Mouse (Mus musculus) lung, postnatal 36 days (tissue): ENCODE data around the gene R3hdml.

Source experiments
- DNase-seq: peaks from one replicate; pipeline ENCODE4 v3.0.0; 2022; ENCODE audit warnings: mixed read lengths

The R3hdml gene

DNA sequence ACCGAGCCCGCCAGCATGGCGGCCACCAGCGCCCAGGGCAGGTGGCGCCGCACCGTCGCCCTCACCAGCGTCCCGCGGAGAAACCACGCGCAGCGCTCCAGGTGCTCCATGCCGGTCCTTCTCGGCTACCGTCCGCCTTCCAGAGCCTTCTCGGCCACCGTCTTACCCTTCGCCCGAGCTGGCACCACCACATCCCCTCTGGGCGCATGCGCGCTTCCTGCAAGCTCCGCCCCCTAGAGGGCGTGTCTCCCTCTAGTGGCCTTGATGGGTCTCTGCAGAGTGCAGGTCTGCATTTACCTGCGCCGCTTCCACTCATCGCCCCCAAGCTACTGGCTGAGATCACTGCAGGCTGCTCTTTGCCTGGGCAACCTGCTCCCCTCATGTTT is 19.7 kb upstream of the R3hdml start, which contains the start of gene Fitm2:
Gene Fitm2 (minus strand): TSS at position 164 of the 386 bp plus-strand sequence.
- peak; percentile 96 for DNase-seq

DNA sequence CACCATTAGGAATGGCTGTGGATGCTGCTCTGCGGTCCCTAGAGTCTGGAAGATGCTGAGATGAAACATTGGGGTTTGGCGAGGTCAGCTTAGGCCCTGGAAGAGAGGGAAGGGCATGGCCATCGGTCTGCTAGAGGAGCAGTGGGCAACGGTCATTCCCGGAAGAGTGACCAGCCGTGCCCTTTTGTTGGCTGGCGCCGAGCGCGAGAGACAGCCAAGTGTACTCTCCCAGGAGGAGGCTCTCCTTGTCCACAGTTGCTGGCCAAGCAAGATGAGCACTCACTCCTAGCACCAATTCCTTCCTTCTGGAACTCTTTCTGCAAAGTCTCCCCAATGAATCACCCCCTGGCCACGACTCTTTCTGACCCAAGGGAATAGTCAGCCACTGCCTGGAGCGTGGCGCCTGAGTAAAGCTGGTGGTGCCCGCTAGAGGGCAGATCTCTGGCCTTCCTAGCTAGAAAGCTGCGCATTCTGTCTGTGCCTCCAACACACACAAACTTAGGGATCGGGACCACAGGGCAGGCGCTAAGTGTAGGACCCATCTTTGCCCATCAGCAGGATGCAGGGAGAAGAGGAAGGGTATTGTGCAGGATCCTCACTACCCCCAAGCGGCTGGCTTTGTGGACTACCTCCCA is 11.8 kb upstream of the R3hdml start:
- DNase-seq, result peak; percentile 50

DNA sequence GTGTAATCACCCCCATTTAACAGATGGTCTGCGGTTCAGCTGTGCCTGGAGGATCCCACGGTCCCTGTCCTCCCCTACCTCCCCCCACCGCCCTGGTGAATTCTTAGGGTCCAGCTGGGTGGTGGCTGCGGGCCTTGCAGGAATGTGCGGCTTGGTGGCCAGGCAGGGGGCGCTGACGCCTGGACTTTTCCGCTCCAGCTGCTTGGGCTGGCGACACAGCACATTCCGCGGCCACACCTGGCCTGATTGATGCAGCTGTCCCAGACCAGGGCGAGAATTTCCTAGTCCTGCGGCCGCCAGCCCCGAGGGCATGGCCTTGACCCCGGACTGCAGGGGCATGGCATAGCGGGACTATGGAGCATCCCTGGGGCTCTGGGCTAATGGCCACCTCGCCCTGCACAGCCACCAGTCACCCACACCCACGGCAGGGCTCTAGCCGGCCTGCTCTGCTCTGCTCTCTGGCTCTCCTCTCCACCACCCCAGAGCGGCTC is 10.5 kb upstream of the R3hdml start:
- peak; percentile 52 for DNase-seq

DNA sequence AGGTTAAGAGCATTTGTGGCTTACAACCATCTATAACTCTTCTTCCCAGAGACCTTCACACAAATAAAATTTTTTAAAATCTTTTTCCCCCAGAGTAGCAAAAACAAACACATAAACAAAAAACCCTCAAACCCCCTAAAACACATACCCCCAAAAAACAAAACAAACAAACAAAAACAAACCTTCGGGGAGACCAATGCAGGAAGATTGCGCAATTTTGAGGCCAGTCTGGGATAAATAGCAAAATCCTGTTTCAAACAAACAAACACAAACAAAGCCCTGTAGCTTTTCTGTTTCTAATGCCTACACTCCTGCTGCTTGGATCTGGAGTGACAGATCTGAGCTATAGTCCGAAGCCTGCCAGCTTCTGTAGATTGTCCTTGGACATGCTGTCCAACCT is 4.8 kb upstream of the R3hdml start:
- no peak for DNase-seq

DNA sequence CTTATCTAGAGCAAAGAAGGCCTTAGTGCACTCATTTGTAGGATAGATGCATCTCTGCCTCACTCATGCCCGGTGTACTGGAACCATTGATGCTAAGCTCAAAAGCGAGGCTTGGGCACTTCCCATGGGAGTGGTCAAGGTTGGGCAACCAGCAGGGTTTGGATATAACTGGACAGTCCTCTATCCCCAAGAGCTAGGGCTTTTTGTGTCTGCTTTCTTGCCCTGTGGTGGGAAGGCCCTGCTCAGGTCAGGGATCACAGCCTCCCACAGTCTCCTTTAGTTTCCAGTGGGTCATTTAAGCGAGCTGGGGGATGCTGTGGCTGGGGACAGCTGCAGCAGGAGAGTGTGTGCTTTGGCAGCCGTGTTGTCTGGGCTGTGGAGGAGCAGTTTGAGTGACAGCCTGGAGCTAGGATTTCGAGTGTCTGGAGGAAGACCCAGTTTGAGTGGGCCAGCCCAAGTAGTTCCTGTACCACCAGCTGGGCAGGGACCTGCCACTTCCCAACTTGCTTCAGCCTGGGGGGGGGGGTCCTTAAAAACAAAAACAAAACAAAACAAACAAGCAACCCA is 2.3 kb upstream of the R3hdml start:
- DNase-seq, result no peak

DNA sequence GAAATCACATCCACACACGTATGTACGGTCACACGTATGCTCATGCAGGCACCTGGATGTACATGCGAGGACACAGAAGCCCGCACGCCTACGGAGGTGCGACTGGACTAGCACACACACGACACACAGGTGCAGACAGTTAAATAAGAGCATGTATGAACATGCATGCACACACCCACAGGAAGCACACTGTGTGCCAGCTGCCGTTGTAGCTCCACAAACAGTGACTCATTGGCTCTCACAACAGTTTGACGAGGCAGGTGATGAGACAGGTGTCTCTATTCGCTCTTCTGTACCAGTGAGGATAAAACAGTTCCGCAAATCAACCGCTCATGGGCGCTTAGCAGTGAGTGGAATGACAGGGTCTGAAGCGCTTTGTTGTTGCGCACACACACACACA is 1.5 kb upstream of the R3hdml start:
- DNase-seq, result no peak

DNA sequence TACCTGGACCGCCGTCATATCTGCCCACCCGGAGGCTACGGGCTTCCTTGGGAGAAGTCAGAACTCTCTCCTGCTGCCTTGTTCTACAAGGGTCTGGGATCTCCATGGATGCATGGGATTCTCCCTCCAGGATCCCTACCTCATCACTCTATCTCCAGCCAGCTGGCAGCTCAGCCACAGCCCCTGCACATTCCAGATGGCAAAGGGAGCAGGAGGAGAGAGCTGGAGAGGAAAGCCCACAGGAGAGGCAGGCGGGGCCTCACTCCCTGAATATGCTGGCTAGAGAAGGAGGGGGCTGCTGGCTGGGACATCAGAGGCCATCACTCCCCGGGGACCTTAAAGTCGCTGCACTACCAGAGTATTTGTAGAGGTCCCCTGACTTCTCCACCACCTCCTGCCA is 767 bp upstream of the R3hdml start:
- DNase-seq, result no peak

DNA sequence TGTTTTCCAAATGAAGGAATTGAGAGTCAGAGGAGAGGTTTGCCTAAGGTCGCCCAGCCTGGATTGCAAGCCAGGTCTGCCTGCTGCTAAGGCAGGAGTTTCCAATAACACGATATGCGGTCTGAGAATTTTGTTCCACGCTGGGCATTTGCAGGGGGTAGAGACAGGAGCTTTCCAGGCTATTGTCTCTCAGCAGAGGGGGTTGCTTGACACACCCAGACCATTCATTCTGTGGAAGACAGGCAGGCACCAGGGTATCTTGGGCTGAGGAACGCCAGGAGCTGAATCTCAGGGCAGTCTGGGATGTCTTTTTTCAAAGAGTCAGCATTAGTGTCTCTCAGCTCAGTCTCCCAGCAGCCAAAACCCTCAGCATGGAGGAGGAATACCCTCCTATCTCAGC is 913 bp downstream of the R3hdml start:
- no peak for DNase-seq

DNA sequence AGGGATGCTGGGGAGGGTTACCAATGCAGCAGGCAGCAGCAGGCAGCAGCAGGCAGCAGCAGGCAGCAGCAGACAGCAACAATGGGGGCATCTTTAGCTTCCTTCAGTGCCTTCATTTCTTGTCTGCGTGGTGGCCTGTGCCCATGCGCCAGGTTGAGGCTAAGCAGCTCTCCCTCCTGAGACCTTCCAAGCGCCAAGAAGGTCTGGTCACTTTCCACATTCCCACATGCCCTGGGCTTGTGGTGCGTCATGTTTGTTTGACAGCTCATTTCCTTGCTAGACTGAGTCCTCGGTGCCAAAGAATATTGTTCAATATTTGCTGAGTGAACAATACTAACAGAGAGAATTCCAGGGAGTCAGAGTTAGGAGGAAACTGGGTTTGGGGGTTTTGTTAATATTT is 1.9 kb downstream of the R3hdml start:
- DNase-seq, result peak; percentile 74

DNA sequence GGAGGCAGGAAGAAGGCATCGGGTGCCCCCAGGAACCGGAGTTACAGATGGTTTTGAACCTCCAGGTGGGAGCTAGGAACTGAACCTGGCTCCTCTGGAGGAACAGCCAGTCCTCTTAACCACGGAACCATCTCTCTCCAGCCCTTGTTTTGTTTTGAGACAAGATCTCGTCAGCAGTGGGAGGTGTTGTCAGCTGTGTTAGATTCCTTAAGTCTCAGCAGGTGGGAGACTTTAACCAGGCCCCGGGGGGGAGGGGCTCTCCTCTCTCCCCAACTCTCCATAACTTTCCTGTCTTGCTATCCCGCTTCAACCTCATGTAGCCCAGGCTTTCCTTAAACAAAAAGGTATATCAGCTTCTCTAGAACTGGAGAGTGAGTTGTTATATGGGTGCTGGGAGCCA is 2.3 kb downstream of the R3hdml start:
- DNase-seq, result no peak

DNA sequence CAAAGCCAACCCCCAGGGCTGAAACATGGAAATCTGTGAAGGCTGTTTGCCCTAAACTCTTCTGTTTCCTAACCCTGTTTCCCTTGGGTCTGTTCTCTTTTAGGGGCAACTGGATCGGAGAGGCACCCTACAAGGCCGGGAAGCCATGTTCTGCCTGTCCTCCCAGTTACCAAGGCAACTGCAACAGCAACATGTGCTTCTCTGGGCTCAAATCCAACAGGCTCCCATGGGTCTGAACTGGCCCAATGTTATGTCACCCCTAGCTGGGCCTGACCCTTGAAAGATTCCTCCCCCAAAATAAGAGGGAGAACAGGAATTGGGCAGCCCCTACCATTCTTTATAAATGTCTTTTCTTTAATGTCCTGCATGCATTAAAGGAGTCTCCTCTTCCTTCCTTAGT is 10.1 kb downstream of the R3hdml start:
- no peak for DNase-seq

DNA sequence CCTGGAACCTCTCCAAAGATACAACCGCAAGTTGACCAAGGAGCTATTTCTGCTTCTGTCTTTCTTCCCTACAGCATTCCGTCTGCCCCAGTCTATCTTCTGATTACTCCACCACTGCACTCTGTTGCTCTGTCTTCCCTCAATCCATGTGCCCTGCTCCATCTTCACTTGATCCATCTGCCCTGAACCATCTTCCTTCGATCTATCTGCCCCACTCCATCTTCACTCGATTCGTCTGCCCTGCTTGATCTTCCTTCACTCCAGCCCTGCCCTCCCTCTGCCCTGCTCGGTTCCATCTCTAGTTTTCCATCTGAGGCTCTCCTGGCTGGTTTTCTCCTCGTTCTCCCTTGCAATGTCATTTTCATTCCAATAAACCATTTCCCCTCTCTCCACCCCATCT is 11.1 kb downstream of the R3hdml start:
- no peak for DNase-seq

DNA sequence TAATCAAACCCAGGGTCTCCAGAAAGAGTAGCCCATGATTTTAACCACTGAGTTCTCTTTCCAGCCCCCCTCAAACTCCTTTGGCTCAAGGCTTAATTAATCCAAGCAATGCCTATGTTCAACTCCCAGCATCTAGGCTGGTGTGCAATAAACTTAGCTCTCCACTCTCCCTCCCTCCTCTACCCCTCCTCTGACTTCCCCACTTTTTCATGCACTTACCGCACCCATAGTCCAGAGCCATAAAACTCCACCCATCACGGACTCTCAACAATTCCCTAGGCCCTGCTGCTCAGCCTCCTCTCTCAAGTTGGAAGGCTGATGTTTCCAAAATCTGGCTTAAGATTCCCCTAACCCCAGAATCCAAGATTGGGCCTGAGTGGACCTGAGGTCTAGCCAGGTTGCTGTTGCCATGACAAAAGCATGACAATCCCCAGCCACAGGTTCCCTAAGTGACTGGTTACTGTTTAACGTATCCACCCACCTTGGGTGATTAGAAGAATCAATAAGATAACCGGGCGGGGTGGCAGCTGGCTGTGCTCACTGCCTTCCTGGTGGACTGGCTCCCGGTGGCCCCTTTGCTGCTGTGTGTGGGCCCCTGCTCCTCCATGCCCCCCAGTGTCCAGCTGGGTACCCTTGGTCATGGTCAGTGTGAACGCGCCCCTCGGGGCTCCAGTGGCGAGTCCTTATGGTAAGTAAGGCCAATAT is 14.3 kb downstream of the R3hdml start, which contains the start of gene Hnf4a:
Gene Hnf4a (plus strand): TSS at position 509 of the 705 bp plus-strand sequence.
- DNase-seq, result no peak

DNA sequence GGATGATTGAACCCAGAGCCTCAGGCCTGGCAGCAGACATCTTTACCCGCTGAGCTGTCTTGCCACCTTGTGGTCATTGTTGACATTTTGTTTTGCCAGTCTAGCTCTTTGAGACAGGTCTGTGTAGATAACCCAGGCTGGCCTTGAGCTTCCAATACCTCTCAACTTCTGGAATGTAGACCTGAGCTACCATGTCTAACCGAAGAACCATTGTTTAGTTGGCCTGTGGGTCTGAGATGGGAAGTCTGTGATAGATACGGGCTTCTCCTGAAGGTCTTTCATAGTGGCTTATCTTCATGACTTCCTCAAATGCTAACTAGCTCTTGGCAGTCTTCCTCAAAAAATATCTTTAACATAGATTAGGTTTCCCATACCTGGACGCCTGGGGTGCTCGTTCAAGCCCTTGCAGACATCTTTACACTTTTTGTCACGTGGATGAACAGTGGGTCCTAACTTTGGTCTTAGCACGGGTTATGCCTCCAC is 33.7 kb downstream of the R3hdml start:
- peak; percentile 20 for DNase-seq

DNA sequence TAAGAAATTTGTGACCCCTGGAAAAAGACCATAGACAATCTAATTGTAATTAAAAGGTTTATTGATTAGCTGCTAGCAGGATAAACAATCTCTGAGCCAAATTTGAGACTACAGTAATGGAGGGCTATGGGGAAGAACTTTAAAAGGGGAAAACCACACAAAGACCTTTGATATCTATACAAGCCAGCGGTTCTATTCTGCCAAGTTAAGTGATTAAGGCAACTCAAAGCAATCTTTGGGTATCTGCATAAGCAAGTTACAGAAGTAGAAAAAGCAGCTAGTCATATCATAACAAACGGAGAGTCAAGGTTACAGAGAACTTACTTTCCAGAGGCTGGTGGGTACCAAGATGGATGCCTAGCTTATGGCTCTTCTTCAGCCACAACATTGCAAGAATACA is 35.4 kb downstream of the R3hdml start:
- DNase-seq, result no peak

DNA sequence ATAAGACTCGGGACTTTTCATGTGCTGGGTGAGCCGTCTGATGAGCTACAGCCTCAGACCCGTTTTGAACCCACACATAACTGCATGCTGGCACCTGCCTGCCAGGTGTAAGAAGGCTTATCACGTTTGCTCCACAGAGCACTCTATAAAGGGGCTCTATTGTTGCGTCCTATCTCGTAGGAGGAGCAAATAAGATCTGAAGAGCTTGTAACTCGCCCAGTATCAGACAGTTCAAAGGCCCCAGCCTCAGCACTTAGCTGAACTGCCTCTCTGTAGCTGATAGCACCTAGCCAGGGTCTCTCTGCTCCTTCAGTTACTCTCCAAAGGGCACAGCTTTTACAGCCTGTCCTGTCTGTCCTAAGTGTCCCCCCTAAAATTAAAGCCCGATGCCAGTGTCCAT is 38.3 kb downstream of the R3hdml start:
- DNase-seq, result no peak

DNA sequence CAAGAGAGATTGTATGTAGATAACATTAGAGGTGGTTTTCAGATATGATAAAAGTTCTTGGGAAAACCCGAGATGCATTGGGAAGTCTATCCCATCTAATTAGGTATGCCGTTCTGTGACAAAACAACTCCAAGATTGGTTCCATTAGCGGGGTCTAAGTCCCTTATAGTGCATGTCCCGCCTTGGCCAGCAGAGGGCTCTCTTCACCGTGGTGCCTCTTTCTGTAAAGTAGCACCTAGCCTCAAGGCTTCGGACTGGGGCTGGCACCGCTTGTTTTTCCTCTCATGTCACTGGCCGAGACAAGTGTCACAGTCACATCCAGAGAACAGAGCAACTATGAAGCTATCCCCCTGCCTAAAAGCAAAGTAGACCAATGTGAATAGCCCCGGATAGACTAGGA is 39.8 kb downstream of the R3hdml start:
- peak; percentile 89 for DNase-seq

DNA sequence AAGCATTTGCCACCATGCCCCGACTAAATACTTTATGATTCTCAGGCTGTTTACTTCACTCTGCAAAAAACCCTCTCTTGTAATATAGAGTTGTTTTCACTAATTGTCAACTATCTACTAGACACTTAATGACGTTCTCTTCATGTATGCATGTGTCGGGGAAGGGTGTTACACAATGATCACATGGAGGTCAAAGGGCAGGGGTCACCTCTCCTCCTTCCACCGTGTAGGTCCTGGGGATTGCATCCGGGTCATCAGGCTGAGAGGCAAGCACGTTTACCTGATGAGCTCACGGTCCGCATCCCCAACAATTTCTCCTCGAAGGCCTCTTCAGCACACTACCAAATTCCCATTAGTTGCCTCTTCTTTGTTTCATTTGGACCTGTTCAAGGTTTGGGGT is 41.1 kb downstream of the R3hdml start:
- no peak for DNase-seq

DNA sequence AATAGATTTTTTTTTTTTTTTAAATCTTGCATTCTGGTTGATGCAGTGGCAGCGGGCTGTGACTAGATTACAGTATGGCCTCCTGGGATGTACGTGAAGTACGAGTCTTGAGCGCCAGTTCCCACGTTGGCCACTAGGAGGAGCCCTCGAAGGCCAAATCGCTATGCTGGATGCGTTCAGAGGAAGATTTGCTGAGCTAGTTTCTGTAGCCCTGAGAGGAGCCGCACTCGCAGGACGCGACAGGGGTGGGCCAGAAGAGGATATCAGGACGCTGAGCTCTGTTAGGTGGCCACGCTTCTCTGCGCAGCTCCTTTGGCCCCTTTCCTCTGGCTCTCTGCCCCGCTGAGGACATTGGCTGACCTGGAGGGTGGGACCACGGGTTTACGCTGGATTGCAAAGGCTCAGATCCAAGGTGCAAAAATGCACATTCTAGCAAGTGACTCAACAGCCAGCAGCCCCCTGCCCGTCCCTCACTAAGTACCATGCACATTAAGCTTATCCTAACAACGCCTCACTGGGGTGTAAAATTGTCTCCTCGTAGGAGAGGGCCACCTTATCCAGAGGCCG is 42.9 kb downstream of the R3hdml start:
- peak; percentile 95 for DNase-seq

DNA sequence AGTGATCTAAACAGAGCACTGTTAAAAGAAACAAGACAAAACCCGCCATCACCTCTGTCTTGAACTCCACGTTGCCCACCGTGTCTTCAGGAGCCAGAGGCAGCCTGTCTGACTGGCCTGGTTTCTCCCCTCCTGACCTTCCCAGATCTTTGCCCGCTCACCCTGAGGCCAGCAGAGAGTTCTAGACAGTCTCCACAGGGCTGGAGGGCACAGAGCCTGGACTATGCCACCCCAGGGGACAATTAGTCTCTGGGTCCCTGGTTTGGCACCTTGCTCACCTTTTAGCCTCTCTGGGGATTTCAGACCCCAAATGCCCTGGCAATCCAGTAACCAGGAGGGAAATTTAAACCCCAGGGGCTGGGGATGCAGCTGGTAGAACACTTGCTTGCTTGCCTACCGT is 45.3 kb downstream of the R3hdml start:
- DNase-seq, result no peak

DNA sequence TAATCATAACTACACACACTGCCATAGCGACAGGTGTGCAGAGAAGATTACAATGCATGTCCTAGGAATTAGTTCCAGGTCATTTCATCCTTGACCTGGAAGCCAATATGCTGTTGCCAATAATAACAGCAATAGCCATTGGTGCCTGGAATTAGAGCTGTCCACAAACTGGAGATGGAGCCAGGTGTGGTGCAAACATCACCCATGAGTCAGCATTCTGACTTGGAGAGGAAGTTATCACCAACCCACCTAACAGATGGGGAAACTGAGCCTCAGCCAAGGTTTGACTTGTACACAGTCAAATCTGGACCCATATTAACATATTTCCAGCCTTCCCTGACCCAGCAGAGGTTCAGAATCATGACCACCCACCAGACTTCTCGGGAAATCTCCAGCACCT is 46.3 kb downstream of the R3hdml start:
- no peak for DNase-seq

DNA sequence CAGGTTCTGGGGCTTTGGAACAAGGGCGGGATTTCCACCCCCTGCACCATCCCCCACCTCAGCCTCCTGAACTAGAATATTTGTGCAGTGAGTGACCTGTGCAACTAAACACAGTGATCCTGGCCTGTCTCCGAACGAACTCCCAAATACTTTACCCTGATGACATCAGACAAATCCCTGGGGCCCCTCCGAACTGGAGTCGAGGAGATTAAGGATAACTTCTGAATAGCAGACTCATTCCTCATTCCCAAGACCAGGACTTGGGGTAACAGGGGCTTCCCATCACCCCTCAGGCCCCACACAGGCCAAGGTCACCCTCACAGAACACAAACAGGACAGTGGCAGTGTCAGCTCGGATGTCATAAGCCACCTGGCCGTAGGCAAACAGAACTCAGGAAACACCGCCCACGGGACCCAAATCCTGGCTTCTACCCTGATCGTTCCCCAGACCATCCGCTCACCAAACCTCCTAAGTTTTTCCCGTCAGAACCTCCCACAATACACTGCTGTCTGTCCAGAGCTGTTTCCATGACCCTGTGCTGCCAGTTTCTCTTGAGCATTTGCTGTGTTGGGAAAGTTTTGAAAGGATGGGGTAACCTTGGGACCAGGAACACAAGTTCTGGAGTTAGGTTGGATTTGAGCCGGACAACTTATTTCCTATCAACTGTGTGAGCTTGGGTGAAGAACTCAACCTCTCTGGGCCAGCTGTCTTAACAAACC is 47.4 kb downstream of the R3hdml start:
- no peak for DNase-seq
